Mouse (Mus musculus): ENCODE results near the gene Gng3. TPM values are rescaled to one million over a fixed set of nuclear protein-coding genes. Genes with fewer than 3 reads are reported as not detected.
"Not testable (repeated sequence)": the region's sequence is repeated elsewhere in the genome, so short reads cannot be mapped to it uniquely, and the experiment has no call there.

Gng3 gene
- polyA plus RNA-seq, 1 experiment from 2014 or later = 2.2 TPM

DNA sequence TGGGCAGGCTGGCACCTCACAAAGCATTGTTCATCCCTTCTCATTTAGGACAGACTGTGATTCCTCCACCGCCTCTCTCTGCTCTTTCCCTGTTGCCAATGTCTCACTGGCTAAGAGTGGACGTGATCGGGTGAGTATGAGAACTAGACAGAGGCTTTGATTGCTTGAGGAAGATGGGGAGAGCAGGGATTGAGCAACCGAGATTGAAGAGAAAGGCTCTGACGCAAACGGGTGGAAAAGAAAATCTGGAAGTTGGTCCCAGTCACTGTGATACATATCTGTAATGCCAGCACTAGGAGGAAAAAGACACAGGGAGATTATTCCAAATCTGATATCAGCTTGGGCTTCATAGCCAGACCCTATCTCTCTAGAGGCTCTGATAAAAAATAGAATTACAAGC, 4.0 kb upstream of the Gng3 start:
- H3K9ac ChIP-seq = no peak overlapping the region
- H3K27me3 ChIP-seq (replicated peaks) = no peaks in the 10 kb centered on the region
- H3K27ac ChIP-seq (replicated peaks) = no peak overlapping the region
- WGBS = 85% methylated on average over 6 of the region's 6 CpGs
- no peaks in the 10 kb centered on the region for H3K9me3 ChIP-seq
- H3K4me1 ChIP-seq = peaks cover 33% of the 10 kb centered on the region
- H3K4me3 ChIP-seq = no peak overlapping the region
- ATAC-seq (ENCODE audit: extremely low read depth, insufficient number of reproducible peaks, low FRiP score, low TSS enrichment) = no peak
- peaks cover 46% of the 10 kb centered on the region for H3K36me3 ChIP-seq
- H3K4me2 ChIP-seq = no peak overlapping the region

DNA sequence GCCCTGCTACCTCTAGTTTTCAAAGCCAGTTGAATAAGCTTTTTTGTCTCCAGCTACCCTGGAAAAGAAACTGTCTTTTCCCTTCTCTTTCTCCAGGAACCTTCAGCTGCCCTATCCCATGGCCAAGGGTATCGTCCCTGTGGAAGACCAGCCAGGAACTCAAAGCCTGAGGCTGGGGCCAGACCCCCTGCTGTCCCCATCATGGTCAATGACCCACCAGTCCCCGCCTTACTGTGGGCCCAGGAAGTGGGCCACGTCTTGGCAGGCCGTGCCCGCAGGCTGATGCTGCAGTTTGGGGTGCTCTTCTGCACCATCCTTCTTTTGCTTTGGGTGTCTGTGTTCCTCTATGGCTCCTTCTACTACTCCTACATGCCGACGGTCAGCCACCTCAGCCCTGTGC, 2.0 kb upstream of the Gng3 start:
- H3K27ac ChIP-seq (replicated peaks) = no peak overlapping the region
- 91% methylated on average over 7 of the region's 7 CpGs for WGBS
- no peak for ATAC-seq (ENCODE audit: extremely low read depth, insufficient number of reproducible peaks, low FRiP score, low TSS enrichment)

DNA sequence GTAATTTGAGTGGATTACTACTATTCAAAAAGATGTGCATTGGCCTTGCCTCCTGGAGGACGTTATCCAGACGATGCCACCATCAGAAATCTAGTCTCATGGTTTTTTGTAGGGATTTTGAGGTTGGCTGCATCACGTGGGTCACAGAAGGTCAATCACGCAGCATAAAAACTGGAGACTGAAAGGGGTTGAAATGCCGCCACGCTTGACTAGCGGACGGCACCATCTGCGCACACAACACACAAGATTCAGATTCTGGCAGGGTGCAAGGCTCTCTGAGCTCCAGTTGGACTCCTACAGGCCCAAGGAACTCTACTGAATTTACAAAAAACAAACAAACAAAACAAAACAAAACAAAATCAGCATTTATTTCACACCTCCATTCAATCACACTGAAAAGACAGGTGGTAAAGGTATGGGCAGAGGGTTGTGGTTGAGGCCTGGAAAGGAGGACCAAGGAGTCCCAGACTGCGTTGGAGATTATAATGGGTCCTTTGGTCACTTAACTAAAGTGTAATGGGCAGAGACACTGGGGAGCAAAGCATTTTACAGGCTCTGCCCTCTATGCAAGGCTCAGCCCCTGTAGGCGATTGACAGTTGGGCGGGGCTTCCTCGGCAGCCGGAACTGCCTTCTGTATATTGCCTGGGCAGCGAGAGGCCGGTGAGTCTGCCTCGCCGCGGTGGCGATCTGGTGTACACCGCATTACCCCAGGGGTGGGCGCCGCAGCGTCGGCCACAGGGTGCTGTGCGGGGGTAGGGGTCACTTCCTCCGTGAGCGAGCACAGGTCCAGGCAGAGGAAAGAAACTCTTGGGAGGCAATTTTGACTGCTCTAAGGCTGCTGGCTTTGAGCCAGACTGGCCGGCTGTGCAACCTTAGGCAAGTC, 1.2 kb upstream of the Gng3 start:
- peak overlapping the region; percentile 85 for H3K4me2 ChIP-seq
- H3K4me3 ChIP-seq = peak overlapping the region; percentile 68
- 25% methylated on average over 29 of the region's 29 CpGs for WGBS
- no peaks in the 10 kb centered on the region for H3K9me3 ChIP-seq
- H3K9ac ChIP-seq = peak overlapping the region; percentile 84
- peaks cover 34% of the 10 kb centered on the region for H3K4me1 ChIP-seq
- H3K27ac ChIP-seq (replicated peaks) = peak overlapping the region; percentile 55
- peaks cover 30% of the 10 kb centered on the region for H3K36me3 ChIP-seq
- no peaks in the 10 kb centered on the region for H3K27me3 ChIP-seq (replicated peaks)
- ATAC-seq (ENCODE audit: extremely low read depth, insufficient number of reproducible peaks, low FRiP score, low TSS enrichment) = peak; percentile 34; the same call in 1 of the 2 replicates

More for the DNA sequence above, 2.0 kb upstream of the Gng3 start:
- Histone ChIP-seq H3K4me1 (peaks cover 34% of the 10 kb centered on the region), H3K27me3 (replicated peaks) (no peaks in the 10 kb centered on the region), H3K4me3 (peak overlapping the region; percentile 68), H3K4me2 (peak overlapping the region; percentile 85), H3K9me3 (no peaks in the 10 kb centered on the region), H3K9ac (peak overlapping the region; percentile 84), H3K36me3 (peaks cover 31% of the 10 kb centered on the region)

DNA sequence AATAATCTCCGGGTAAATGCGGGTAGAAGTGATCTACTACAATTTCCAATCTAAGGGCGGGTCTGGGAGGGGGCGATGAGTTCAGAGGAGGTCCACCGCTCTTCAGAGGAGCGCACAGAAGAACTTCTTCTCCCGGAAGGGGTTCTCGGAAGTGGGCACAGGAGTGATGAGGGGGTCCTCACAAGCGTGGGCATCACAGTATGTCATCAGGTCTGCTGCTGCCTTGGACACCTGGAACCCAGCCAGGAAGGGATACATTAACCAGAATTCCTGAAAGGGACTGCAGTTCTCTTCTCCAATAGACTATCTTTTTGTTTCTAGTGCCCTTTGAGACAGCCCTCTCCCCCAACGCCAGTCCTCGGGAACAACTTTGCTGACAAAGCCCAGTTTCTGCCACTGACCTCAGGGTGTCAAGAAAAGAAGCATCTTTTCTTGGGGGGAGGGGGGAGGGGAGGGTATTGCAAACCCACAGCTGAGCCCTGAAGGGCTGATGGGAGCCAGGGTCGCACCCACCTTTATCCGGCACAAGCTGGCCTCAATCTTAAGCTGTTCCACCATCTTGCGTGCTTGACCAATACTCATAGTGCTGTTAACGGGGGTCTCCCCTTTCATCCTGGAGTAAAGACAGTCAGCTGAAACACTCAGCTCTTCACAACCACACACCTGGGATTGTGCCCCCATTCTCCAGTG, 808 bp downstream of the Gng3 start:
- Histone ChIP-seq H3K27me3 (replicated peaks) (no peaks in the 10 kb centered on the region), H3K9me3 (no peaks in the 10 kb centered on the region), H3K4me3 (peak overlapping the region; percentile 62), H3K4me1 (peaks cover 34% of the 10 kb centered on the region), H3K9ac (peak overlapping the region; percentile 85), H3K36me3 (peaks cover 41% of the 10 kb centered on the region), H3K27ac (replicated peaks) (peak overlapping the region; percentile 95), H3K4me2 (peak overlapping the region; percentile 87)
- ATAC-seq (ENCODE audit: extremely low read depth, insufficient number of reproducible peaks, low FRiP score, low TSS enrichment) = no peak
- 18% methylated on average over 15 of the region's 15 CpGs for WGBS

DNA sequence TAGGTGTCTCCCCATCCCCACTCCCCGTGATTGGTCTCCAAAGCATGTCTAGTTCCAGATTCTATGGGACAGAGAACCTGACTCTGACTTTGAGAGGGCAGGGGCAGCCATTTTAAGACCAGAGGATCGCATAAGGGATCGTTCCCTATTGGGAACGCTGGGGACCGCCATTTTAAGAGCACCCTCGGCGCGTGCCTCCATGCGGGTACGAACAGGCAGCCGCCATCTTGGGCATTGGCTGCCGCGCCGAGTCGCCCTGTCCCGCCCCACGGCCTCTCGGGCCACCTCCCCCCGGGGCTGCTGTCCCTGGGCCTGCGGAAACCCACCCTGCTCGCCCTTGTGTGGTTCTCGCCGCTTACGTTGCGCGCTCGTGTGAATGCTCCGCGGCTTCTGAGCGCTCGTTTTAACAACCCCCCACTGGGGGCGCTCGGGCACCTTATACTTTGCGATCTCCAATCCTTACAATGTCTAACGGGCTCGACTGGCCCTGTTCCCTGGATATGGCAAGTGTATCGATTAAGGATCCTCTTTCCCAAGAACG, 1.7 kb downstream of the Gng3 start, which contains the start of gene Bscl2:
Gene Bscl2 (plus strand): TSS at position 217 of the 541 bp plus-strand sequence.
- peak; percentile 43; the same call in 1 of the 2 replicates for ATAC-seq (ENCODE audit: extremely low read depth, insufficient number of reproducible peaks, low FRiP score, low TSS enrichment)
- peaks cover 34% of the 10 kb centered on the region for H3K4me1 ChIP-seq
- H3K4me3 ChIP-seq = peak within 1 kb of the TSS; percentile 62
- H3K27me3 ChIP-seq (replicated peaks) = no peaks in the 10 kb centered on the region
- H3K9me3 ChIP-seq = no peaks in the 10 kb centered on the region
- peak within 1 kb of the TSS; percentile 95 for H3K27ac ChIP-seq (replicated peaks)
- peak within 1 kb of the TSS; percentile 85 for H3K9ac ChIP-seq
- peaks cover 42% of the 10 kb centered on the region for H3K36me3 ChIP-seq
- H3K4me2 ChIP-seq = peak within 1 kb of the TSS; percentile 87
- WGBS = under 1% methylated on average over 38 of the region's 38 CpGs

DNA sequence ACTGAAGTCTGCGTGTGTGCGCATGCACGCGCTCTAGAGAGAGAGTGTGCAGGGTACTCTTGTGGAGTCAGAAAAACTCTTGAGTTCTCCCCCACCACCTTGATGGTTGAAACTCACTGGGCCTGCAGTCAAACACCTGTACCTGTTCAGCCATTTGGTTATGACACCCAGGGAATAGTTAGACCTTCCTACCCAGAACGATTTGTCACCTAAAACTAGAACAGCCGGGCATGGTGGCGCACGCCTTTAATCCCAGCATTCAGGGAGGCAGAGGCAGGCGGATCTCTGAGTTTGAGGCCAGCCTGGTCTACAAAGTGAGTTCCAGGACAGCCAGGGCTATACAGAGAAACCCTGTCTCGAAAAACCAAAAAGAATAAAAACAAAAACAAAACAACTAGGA, 2.7 kb downstream of the Gng3 start:
- not testable (repeated sequence) for H3K4me3 ChIP-seq; H3K27me3 ChIP-seq (replicated peaks); H3K9me3 ChIP-seq; H3K9ac ChIP-seq; ATAC-seq (ENCODE audit: extremely low read depth, insufficient number of reproducible peaks, low FRiP score, low TSS enrichment); H3K4me2 ChIP-seq
- WGBS = 95% methylated on average over 10 of the region's 10 CpGs
- Histone ChIP-seq H3K4me1 (peaks cover 34% of the 10 kb centered on the region), H3K27ac (replicated peaks) (peak overlapping the region; percentile 95; the same call in 1 of the 2 replicates), H3K36me3 (peaks cover 50% of the 10 kb centered on the region)

DNA sequence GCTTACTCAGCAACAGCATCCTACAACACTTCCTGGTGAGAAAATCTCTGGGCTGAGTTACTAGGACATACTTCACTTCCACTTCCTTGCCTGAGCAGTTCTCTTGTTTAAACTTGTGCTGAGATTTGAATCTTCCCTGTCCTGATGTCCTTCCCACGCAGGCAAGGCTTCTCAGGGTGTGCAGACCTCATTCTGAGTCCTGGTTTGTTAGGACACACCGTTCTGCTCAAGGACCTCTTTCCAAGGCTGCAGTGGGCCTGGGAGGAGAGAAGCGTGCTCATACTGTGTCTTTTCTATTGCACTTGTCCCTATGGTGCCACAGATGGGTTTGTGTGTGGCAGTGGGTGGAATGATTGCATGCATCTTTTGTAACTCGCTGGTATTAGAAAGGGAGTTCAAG, 6.0 kb downstream of the Gng3 start:
- Histone ChIP-seq H3K4me3 (no peak overlapping the region), H3K4me1 (peaks cover under 1% of the 10 kb centered on the region; the same call in 1 of the 2 replicates), H3K9me3 (no peaks in the 10 kb centered on the region), H3K36me3 (peaks cover 83% of the 10 kb centered on the region), H3K27me3 (replicated peaks) (no peaks in the 10 kb centered on the region), H3K9ac (no peak overlapping the region), H3K4me2 (no peak overlapping the region), H3K27ac (replicated peaks) (no peak overlapping the region)
- 87% methylated on average over 4 of the region's 4 CpGs for WGBS
- ATAC-seq (ENCODE audit: extremely low read depth, insufficient number of reproducible peaks, low FRiP score, low TSS enrichment) = no peak

DNA sequence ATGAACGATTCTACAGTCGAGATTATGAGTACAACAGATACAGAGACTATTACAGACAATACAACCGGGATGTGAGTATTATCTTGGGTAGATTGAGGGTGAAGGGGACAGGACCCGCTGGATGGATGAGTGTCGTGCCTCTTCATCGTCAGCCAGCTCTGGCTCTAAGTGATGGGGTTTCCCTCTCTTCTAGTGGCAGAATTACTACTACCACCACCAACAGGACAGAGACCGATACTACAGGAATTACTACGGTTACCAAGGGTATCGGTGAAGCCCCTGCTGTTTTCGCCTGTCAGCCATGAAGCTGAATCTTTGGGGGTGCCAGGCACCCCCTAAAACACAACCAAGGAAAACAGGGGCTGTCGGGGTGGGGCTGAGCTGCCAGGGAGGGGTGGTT, 7.7 kb downstream of the Gng3 start:
- no peak for ATAC-seq (ENCODE audit: extremely low read depth, insufficient number of reproducible peaks, low FRiP score, low TSS enrichment)
- 72% methylated on average over 11 of the region's 11 CpGs for WGBS
- Histone ChIP-seq H3K9ac (no peak overlapping the region), H3K27me3 (replicated peaks) (no peaks in the 10 kb centered on the region), H3K4me1 (no peaks in the 10 kb centered on the region), H3K27ac (replicated peaks) (no peak overlapping the region), H3K9me3 (no peaks in the 10 kb centered on the region), H3K4me2 (no peak overlapping the region), H3K4me3 (no peak overlapping the region), H3K36me3 (peaks cover 99% of the 10 kb centered on the region)

DNA sequence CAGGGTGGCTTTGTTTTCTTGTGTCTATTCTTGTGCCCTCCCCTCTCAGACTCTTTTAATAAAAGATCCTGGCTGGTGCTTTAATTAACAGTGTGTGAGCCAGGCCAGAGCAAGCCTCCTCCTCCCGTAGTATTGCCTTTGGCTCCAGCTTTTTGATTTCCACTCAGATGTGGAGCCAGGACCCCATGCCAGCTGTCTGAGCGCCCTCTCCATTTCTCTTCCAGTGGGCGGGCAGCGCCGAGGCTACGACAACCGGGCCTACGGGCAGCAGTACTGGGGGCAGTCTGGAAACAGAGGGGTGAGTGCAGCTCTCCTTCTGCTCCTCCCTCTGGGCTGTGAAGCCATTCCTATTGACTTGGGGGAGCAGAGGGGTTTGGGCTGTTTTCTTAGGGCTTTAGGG, 8.3 kb downstream of the Gng3 start:
- WGBS = 88% methylated on average over 8 of the region's 8 CpGs

DNA sequence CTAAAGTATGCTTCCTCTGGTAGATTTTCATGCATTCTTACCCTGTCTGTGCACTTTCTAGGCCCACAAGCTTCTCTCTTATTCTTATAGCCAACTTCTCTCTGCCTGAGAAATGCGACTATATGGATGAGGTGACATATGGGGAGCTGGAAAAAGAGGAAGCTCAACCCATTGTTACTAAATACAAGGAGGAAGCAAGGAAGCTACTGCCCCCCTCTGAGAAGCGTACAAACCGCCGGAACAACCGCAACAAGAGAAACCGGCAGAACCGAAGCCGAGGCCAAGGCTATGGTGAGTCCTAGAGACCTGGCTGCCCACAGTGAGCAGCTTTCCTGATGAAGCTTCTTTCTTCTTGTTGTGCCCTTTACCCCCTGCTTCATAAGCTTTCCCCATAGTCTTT, 9.3 kb downstream of the Gng3 start, which contains the start of gene AC129217.1:
Gene AC129217.1 (plus strand): TSS at position 114 of the 400 bp plus-strand sequence.
- Histone ChIP-seq H3K36me3 (peaks cover 100% of the 10 kb centered on the region), H3K4me3 (no peak within 1 kb of the TSS), H3K4me2 (no peak within 1 kb of the TSS), H3K27me3 (replicated peaks) (no peaks in the 10 kb centered on the region), H3K9ac (peak within 1 kb of the TSS; percentile 14; the same call in 1 of the 2 replicates), H3K4me1 (no peaks in the 10 kb centered on the region), H3K9me3 (no peaks in the 10 kb centered on the region), H3K27ac (replicated peaks) (no peak within 1 kb of the TSS)
- WGBS = 87% methylated on average over 8 of the region's 8 CpGs
- no peak for ATAC-seq (ENCODE audit: extremely low read depth, insufficient number of reproducible peaks, low FRiP score, low TSS enrichment)

More for the DNA sequence above, 8.3 kb downstream of the Gng3 start:
- no peak overlapping the region for H3K4me3 ChIP-seq
- H3K36me3 ChIP-seq = peaks cover 100% of the 10 kb centered on the region
- H3K27me3 ChIP-seq (replicated peaks) = no peaks in the 10 kb centered on the region
- H3K27ac ChIP-seq (replicated peaks) = no peak overlapping the region
- ATAC-seq (ENCODE audit: extremely low read depth, insufficient number of reproducible peaks, low FRiP score, low TSS enrichment) = no peak
- no peaks in the 10 kb centered on the region for H3K9me3 ChIP-seq
- H3K4me2 ChIP-seq = no peak overlapping the region
- no peaks in the 10 kb centered on the region for H3K4me1 ChIP-seq
- H3K9ac ChIP-seq = peak overlapping the region; percentile 14; the same call in 1 of the 2 replicates

DNA sequence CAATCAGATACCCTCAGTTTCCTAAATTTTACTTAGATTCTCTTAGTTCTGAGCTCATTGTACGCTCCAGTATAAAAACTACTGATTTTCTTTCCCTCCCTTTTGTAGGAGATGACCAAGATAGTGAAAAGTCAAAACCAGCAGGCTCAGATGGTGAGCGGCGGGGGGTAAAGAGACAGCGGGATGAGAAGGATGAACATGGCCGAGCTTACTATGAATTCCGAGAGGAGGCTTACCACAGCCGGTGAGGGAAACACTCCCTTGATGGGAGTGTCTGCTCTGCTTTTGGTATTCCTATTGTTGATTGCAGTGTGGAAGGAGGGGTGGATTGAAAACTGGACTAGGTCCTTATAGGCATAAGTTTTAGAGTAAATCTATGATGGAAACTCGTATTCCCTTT, 16.3 kb downstream of the Gng3 start:
- Histone ChIP-seq H3K27me3 (replicated peaks) (no peaks in the 10 kb centered on the region), H3K36me3 (peaks cover 55% of the 10 kb centered on the region)
- WGBS = 67% methylated on average over 8 of the region's 8 CpGs

More for the DNA sequence above, 16.3 kb downstream of the Gng3 start:
- ATAC-seq (ENCODE audit: extremely low read depth, insufficient number of reproducible peaks, low FRiP score, low TSS enrichment) = no peak
- Histone ChIP-seq H3K9me3 (no peaks in the 10 kb centered on the region), H3K4me3 (peak overlapping the region; percentile 99), H3K4me1 (peaks cover 25% of the 10 kb centered on the region), H3K4me2 (peak overlapping the region; percentile 88), H3K9ac (peak overlapping the region; percentile 99), H3K27ac (replicated peaks) (no peak overlapping the region)

All from heart, embryonic 13.5 days (tissue).